Mouse (Mus musculus): ENCODE measurements around the gene Csrp3.
A peak's percentile ranks its signal among the peaks of the same experiment; 100 is the strongest.

The Csrp3 gene

DNA sequence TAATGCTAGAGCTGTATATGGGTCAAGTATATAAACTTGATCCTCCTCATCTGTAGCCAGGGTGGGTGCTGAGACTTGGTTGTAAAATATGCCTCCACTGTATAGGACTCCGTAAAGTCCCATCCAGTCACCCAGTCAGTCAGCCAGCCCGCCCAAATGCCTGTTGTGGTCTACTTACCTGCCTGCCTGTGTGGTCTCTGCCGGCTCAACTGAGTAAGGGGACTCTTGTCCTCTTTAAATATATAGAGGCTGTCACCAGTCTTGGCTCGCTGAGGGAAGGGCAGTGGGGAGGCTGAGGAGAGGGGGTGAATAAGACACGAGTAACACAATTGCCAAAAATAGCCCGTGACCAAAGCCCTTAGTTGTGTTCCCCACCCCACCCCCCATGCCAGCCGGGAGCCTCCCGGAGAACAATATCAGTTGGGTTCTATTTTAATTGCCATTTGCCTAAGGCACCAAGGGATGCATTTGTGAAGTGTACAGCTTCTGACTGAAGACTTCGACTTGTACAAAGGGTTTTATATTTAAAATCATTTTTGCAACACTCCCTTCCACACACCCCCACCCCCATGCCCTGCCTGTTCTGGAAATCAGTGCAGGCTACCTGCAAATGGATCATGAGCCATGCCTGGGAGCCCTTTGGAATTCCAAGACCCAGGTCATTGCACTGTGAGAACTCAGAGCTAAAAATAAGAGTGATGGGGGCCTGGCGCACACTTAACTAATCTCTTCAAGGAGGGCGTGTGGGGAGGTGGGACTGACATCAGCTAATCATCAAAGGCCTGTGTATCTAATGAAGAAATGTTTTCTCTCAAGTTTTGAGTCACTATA is at the start of gene Csrp3:
TSS of gene Csrp3 (minus strand) at position 214 of the 831 bp plus-strand sequence.
- DNase-seq (ENCODE audit: low spot score in 2 of 2), result no peak

DNA sequence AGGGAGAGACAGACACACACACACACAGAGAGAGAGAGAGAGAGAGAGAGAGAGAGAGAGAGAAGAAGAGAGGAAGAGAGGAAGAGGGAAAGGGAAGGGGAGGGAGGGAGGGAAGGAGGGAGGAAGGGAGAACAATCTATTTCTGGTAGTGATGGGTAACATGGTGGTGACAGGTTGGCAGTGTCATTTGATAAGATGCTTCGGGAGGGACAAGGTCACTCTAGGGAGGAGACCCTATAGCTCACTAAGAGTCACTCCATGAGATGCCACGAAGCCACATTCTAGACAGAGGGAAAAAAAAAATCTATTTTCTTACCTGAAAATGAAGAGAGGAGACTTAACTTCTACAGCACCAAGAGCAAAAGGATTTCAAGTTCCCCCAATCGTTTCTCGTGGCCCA is 48.2 kb upstream of the Csrp3 start:
- DNase-seq (ENCODE audit: low spot score in 2 of 2), result no peak

DNA sequence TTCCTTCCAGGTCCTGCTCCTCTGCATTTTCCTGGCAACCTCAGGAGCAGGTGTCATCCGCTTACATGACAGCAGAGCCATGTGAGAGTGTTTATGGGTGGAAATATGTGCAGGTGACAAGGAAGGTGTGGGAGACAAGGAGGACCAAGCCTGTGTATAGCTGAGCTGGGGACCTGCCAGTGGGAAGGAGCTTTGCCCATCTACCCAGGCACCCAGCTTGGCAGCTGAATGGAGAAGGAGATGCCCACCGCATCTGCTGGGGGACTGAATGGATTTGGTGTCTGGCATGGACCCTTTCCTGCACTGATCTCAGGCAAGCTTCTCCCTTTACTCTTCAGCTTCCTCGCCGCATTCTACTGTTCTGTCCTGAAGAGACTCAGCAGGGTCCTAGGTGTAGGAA is 47.6 kb upstream of the Csrp3 start:
- DNase-seq (ENCODE audit: low spot score in 2 of 2), result no peak

DNA sequence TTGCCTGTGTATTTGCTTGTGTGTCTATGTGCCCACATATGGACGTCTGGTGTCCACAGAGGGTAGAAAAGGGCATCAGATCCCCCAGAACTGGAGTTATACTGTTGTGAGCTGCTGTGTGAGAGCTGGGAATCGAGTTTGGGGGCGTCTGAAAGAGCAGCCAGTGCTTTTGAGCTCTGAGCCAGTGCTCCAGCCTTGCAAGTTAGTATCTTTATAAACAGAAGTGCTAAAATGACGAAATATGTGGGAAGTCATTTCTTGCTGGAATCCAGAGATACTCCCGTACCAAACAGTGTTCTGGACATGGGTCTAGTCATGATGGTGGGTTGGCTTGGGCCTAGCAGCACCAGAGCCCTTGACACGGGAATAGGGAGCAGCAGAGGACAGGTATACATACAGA is 46.9 kb upstream of the Csrp3 start:
- no peak for DNase-seq (ENCODE audit: low spot score in 2 of 2)

GRCm38 (mm10) chr7:48894152-48894551 is 46.3 kb upstream of the Csrp3 start:
- peak; percentile 66 to 86 for DNase-seq (ENCODE audit: low spot score in 2 of 2)

GRCm38 (mm10) chr7:48893093-48893492 is 45.3 kb upstream of the Csrp3 start:
- no peak for DNase-seq (ENCODE audit: low spot score in 2 of 2)

GRCm38 (mm10) chr7:48891029-48891428 is 43.2 kb upstream of the Csrp3 start:
- no peak for DNase-seq (ENCODE audit: low spot score in 2 of 2)

DNA sequence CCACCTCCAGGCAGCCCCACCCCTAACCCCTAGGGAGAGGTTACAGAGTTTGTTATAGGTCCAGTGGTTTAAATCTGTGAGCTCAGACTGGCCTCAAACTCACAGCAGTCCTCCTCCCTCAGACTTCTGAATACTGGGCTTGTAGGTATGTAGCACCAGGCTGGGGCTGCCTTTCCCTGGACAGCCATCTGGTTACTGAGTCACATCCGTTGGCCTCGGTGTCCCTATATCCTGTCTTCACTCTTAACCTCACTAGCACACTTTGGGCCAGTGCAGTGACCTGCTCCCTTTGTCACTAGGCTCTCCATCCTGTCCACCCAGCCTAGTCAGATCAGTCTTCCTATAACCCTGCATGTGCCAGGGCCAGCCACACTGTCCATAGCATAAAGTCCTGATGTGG is 40.9 kb upstream of the Csrp3 start:
- no peak for DNase-seq (ENCODE audit: low spot score in 2 of 2)

DNA sequence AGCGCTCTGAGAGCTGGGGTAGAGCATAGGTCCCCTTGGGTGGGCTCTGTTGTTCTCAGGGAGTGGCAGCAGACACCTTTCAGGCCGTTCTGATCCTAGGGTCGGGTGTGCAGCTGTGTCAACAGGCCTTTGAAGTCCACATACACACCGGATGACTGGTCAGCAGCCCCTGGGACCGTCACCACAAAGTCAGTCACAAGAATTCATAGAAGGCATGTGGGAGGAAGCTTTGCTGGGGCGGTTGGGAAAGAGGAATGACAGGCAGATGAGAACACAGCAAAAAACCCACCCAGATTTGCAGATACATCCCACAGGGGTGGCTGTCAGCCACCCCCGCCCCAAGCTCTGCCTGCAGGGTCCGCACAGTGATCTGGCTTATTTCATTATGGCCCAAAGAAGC is 40.1 kb upstream of the Csrp3 start:
- no peak for DNase-seq (ENCODE audit: low spot score in 2 of 2)

GRCm38 (mm10) chr7:48884266-48884611 is 36.4 kb upstream of the Csrp3 start:
- DNase-seq (ENCODE audit: low spot score in 2 of 2), result no peak

- no peak for DNase-seq (ENCODE audit: low spot score in 2 of 2)
These were observed 35.9 kb upstream of the Csrp3 start for GRCm38 (mm10) chr7:48883525-48884265.

DNA sequence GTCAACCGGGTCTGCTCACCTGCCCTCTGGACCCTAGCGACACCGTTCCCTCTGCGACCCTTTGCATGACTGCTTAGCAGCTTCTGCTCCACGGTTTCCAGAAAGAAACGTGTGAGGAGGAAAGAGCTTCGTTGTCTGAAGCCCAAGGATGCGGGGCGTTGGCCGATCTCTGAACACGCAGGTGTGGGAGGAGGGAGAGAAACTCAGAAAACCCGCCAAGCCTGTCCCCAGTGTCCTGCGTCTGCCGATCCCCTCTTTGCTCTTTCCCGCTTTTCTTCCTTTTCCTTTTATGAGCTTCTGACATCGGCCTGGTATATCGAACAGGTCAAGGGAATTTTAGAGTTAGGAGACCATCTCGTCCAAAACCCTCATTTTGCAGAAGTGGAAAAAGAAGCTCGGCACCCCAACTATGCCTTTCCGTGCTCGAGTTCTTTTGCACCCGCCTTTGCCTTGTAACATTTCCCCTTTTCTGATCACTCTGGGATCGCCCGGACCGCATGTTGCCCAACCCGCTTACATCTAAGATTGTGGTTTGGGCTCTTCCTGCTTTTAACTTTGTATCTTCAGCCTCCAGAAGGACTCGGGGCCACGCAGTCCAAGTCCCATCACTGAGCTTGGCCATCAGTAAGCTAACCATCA is 34.3 kb upstream of the Csrp3 start:
- peak in 1 of 2 experiments; percentile 26 for DNase-seq (ENCODE audit: low spot score in 2 of 2)

GRCm38 (mm10) chr7:48881486-48881885 is 33.7 kb upstream of the Csrp3 start, which contains the start of gene E2f8:
TSS of gene E2f8 (minus strand) at chr7:48881596.
- peak; percentile 46 to 70 for DNase-seq (ENCODE audit: low spot score in 2 of 2)

DNA sequence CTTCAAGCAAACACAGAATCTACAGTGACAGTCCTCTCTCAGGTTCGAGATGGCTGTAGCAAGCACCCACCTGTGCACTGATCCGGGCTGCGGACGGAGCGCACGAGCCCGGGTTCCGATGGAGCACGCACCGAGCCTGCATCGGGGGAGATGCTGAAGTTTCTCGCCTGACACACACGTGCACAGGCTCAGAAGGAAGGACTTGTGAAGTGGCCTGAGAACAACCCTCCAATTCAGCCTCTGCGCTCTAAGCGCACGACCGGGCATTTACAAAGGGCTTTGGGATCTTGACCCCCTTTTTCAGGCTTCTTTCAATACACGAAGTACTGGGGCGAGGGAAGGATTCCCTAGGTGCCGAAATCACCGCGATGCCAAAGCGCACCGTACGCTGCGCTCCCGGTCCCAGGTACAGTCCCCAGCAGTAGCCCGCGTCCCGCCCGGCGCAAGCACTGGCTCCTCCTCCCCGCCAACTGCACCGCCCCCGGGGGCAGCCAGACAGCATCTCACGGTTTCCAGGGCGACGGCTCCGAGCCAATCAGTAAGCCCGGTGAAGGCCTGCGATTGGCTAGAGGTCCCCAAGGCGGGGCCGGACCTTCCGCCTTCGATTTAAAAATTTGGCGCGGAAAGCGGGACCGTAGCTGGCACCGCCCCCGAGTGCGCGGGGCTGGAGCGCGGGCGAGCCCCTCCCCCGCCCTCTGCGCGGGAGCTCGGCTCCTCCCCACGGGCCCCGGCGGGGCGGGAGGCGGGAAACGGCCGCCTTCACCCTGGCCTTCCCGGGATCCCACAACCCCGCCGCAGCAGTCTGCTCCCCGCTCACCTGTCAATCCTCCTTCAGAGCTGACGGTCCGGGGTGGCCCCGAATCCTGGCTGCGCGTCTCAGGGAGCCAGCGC is 33.0 kb upstream of the Csrp3 start:
- DNase-seq (ENCODE audit: low spot score in 2 of 2), result peak; percentile 92 to 95

GRCm38 (mm10) chr7:48879574-48879973 is 31.7 kb upstream of the Csrp3 start:
- no peak for DNase-seq (ENCODE audit: low spot score in 2 of 2)

- no peak for DNase-seq (ENCODE audit: low spot score in 2 of 2)
These were observed 30.1 kb upstream of the Csrp3 start for GRCm38 (mm10) chr7:48877786-48878390.

GRCm38 (mm10) chr7:48876526-48876925 is 28.7 kb upstream of the Csrp3 start:
- DNase-seq (ENCODE audit: low spot score in 2 of 2), result peak in 1 of 2 experiments; percentile 43

- no peak for DNase-seq (ENCODE audit: low spot score in 2 of 2)
These were observed 27.3 kb upstream of the Csrp3 start for GRCm38 (mm10) chr7:48875096-48875495.

DNA sequence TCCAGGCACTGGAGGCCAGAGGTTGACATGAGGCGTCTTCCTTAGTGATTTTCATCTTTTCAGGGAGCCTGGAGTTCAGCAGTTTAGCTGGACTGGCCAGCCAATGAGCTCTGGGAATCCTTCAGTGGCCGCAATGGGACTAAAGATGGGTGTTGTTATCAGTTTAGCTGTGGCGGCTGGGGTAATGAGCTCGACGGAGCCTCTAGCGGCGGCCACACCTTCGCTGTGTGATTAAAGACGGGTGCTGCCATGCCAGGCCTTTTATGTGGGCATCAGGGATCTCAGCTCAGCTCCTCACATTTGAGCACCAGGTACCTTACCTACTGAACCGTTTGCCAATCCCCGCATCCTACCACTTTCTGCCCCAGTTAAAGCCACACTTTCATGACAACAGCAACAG is 23.5 kb upstream of the Csrp3 start:
- DNase-seq (ENCODE audit: low spot score in 2 of 2), result no peak

DNA sequence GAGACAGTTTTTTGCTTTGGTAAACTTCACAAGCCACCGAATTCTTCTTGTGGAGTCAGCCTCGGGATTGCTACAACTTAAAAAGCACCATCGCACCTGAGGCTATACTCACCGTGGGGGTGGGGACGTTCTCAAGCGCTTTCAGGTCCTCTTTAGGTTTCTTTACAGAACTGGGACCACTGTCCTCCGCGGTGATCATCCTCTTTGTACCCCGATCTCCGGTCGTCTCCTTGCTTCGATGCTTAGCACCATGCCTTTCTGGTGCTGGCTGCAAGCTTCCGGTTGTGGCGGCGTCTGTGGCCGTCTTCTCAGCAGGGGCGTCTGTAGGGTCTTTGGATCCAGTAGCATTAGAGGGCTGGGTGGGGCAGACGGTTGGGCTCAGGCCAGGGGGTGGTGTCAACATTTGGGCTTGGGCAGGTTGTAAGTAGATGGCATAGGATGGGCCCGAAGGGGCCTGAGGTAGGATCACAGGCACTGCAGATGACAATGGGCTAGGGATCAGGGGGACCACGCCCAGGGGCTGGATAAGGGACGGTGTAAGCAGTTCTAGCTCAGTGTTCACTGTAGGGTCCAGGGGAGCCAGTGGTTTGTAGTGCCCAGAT is 22.8 kb upstream of the Csrp3 start:
- DNase-seq (ENCODE audit: low spot score in 2 of 2), result no peak

GRCm38 (mm10) chr7:48870144-48870543 is 22.3 kb upstream of the Csrp3 start:
- no peak for DNase-seq (ENCODE audit: low spot score in 2 of 2)
